Mouse (Mus musculus): ENCODE measurements around the gene Scml4. TPM values are rescaled to one million over a fixed set of nuclear protein-coding genes. Genes with fewer than 3 reads are reported as not detected.

Gene Scml4
- polyA plus RNA-seq, 1 experiment from 2014 or later, result 1.4 TPM

DNA sequence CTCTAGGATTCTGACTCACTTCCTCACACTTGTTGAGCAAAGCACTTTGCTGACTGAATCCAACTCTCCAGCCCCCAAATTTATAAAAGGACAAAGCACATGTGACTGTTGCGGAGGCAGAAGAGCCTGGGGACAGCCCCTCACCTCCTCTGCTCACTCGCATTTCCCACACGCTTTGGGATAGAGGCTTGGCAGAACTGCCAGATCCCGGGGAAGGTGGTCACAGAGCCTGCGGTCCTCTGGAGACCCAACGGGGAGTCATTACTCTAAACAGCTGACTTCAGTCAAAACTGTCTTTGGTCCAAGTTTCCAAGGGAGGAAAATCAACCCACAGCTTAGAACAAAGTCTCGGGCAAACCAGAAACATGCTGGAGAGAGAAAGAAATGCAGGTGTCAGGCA is 79.5 kb downstream of the Scml4 start:
- H3K4me3 ChIP-seq, result no peak overlapping the region
- no peaks in the 10 kb centered on the region for H3K36me3 ChIP-seq
- ATAC-seq (ENCODE audit: insufficient number of reproducible peaks, insufficient read depth, low FRiP score, low TSS enrichment, low read depth), result no peak
- H3K27ac ChIP-seq, result no peak overlapping the region
- H3K4me1 ChIP-seq, result peaks cover 18% of the 10 kb centered on the region
- peaks cover 2% of the 10 kb centered on the region; the same call in 1 of the 2 replicates for H3K27me3 ChIP-seq
- 45% methylated on average over 7 of the region's 7 CpGs for WGBS
- no peak overlapping the region for H3K9ac ChIP-seq
- H3K9me3 ChIP-seq, result no peaks in the 10 kb centered on the region
- no peak overlapping the region for H3K4me2 ChIP-seq

DNA sequence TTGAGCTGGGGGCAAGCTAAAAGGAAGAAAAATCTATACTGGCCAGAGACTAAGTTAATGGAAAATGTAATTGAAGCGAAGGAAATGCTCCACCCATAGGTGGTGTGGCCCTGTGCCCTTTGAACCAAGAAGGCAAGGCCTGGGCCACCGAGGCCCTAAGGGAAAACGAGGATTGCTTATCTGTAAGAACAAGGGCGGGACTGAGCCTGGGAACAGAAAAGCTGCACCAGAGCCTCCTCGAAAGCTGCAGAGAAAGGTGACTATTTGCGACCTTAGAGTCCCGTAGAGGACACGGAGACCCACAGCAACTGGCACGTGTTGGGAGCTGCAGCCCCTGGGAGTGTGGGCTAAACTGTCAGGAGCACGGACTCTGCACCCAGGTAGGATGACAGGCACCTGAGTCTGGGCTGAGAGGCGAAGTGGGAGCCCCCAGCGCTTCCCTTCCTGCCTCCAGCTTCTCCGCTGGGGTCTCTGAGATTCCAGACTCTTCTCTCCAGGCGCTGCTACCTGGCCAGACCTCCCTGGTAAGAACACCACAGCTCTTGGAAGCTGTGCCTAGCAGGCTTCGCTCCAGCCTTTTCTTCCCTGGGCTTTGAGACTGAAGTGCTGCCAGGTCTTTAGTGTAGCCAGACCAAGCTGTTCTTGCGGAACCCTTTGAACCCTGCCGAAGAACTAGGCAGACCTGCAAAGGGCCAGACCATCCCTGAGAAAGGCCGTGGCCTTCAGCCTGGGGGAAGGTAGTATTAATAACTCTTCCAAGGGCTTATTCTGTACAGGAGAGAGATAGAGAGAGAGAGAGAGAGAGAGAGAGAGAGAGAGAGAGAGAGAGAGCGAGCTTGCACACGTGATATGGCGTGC is 80.3 kb downstream of the Scml4 start:
- 64% methylated on average over 21 of the region's 21 CpGs for WGBS
- Histone ChIP-seq H3K27me3 (no peaks in the 10 kb centered on the region), H3K36me3 (no peaks in the 10 kb centered on the region), H3K4me1 (peaks cover 18% of the 10 kb centered on the region), H3K9ac (no peak overlapping the region), H3K4me3 (no peak overlapping the region), H3K27ac (0 out of 2 replicates have a peak overlapping the region, but pooled peaks have one; percentile 1), H3K4me2 (no peak overlapping the region), H3K9me3 (no peaks in the 10 kb centered on the region)
- ATAC-seq (ENCODE audit: insufficient number of reproducible peaks, insufficient read depth, low FRiP score, low TSS enrichment, low read depth), result no peak

DNA sequence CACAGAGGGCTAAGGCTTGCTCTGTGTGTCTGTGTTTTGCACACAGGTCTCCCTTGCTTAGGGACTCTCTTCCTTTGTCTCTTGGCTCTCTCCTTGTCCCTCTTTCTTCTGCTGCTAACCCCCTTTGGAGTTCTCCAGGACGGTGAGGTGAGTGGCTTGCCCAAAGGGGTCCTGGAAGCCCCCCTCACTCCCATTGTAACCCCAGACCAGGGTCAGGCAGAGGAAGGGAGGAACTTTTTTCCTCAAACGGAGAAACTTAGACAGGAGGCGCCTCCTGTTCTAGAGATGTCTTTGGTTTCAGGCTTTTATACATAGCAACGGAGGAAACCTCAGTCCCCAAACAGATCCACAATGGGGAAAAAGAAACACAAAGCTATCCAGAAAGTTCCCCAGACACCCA is 81.1 kb downstream of the Scml4 start:
- WGBS, result 60% methylated on average over 4 of the region's 4 CpGs
- H3K36me3 ChIP-seq, result no peaks in the 10 kb centered on the region
- ATAC-seq (ENCODE audit: insufficient number of reproducible peaks, insufficient read depth, low FRiP score, low TSS enrichment, low read depth), result no peak
- H3K4me3 ChIP-seq, result no peak overlapping the region
- H3K9me3 ChIP-seq, result no peaks in the 10 kb centered on the region
- peak overlapping the region; percentile 57 for H3K27ac ChIP-seq
- peak overlapping the region; percentile 47; the same call in 1 of the 2 replicates for H3K9ac ChIP-seq
- peak overlapping the region; percentile 26; the same call in 1 of the 2 replicates for H3K4me2 ChIP-seq
- H3K4me1 ChIP-seq, result peaks cover 18% of the 10 kb centered on the region
- H3K27me3 ChIP-seq, result no peaks in the 10 kb centered on the region

DNA sequence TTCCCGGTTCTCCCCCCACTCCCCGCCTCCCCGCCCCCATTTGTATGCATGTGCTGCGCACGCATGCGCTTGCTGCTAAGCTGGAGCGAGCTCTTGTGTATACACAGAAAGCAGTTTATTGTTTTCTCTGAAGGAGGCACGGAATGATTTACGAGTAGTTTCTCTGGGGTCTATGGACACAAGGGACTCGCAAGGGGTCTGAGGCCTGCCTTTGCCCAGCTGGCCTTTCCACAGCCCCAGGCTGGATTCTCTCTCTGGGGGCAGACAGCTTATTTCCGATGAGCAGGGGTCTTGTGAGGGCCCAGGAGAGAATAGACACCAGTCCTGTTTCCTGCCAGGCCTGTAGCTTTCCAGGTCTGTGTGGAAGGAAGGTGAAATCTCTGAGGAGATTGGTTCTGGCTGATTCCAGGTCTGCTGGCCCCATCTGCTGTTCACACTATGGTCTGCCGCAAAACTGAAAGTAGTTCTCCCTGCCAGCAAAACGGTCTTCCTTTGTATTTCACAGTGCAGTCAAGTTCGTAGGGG is 81.6 kb downstream of the Scml4 start:
- Histone ChIP-seq H3K4me2 (peak overlapping the region; percentile 26), H3K36me3 (no peaks in the 10 kb centered on the region), H3K9me3 (no peaks in the 10 kb centered on the region), H3K9ac (peak overlapping the region; percentile 47), H3K27me3 (no peaks in the 10 kb centered on the region), H3K4me1 (peaks cover 18% of the 10 kb centered on the region), H3K4me3 (no peak overlapping the region), H3K27ac (peak overlapping the region; percentile 57)
- no peak for ATAC-seq (ENCODE audit: insufficient number of reproducible peaks, insufficient read depth, low FRiP score, low TSS enrichment, low read depth)
- 58% methylated on average over 14 of the region's 14 CpGs for WGBS

DNA sequence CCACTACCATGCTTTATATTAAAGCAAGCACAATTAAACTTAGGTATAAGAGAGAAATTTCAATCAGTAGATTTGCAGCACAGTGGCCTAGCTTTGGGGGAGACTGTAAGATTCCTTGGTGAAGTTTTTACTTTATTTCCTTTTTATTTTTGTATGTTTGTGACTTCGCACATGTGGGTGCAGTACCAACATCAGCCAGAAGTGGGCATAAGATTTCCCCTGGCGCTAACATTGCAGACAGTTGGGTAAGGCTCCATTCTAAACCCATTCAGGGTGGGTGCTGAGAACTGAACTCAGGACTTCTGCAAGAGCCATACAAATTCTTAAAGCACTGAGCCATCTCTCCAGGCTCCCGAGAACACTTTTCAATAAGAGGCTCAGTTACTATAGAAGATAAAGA is 82.1 kb downstream of the Scml4 start:
- 87% methylated on average over 3 of the region's 3 CpGs for WGBS
- no peak for ATAC-seq (ENCODE audit: insufficient number of reproducible peaks, insufficient read depth, low FRiP score, low TSS enrichment, low read depth)
- 0 out of 2 replicates have a peak overlapping the region, but pooled peaks have one; percentile 57 for H3K27ac ChIP-seq

DNA sequence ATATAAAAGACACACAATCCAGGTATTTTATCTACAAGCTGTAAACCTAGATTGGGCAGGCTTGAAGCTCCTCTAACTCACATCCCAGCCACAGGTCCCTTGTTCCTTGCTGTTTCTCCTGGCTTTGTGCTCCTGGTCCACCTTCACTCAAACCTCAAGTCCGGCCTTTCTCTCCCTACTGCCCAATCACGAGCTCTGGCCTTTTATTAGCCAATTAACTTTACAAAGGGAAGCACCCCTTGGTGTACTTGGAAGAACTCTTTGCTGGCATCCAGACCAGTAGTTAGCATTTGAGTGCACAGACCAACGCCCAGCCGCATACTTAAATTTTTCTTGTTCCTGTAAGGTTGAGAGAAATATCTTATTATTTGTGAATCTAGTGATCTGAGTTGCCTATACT is 85.1 kb downstream of the Scml4 start:
- H3K27me3 ChIP-seq, result no peaks in the 10 kb centered on the region
- no peak for ATAC-seq (ENCODE audit: insufficient number of reproducible peaks, insufficient read depth, low FRiP score, low TSS enrichment, low read depth)
- no peak overlapping the region for H3K4me2 ChIP-seq
- H3K9me3 ChIP-seq, result no peaks in the 10 kb centered on the region
- no peaks in the 10 kb centered on the region for H3K36me3 ChIP-seq
- H3K4me1 ChIP-seq, result peaks cover 21% of the 10 kb centered on the region
- WGBS, result 63% methylated on average over 4 of the region's 4 CpGs
- no peak overlapping the region for H3K4me3 ChIP-seq
- no peak overlapping the region for H3K9ac ChIP-seq
- H3K27ac ChIP-seq, result no peak overlapping the region

More for the DNA sequence above, 82.1 kb downstream of the Scml4 start:
- Histone ChIP-seq H3K36me3 (no peaks in the 10 kb centered on the region), H3K27me3 (no peaks in the 10 kb centered on the region), H3K9ac (no peak overlapping the region), H3K9me3 (no peaks in the 10 kb centered on the region), H3K4me3 (no peak overlapping the region), H3K4me2 (no peak overlapping the region), H3K4me1 (peaks cover 18% of the 10 kb centered on the region)

DNA sequence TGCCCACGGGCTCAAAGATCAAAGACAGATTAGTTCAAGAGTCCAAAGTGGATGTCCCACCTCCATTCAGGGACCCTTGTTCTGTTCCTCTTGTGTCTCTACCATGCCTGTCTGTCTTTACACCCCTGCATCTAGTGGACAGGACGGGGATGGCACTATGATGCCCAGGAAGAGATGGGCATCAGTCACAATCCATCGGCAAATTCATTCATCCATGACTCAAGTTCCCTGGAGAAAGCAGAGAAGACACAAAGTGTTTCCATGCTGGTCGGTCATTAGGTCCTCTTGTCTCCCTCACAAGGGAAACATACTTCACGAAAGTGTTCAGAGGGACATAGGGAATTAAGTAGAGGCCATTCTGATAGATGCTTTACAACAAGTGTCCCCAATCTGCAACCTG is 87.2 kb downstream of the Scml4 start:
- Histone ChIP-seq H3K4me3 (no peak overlapping the region), H3K9ac (no peak overlapping the region), H3K27me3 (no peaks in the 10 kb centered on the region), H3K4me1 (peaks cover 20% of the 10 kb centered on the region), H3K36me3 (no peaks in the 10 kb centered on the region), H3K4me2 (no peak overlapping the region), H3K27ac (no peak overlapping the region), H3K9me3 (no peaks in the 10 kb centered on the region)
- 89% methylated on average over 5 of the region's 5 CpGs for WGBS
- no peak for ATAC-seq (ENCODE audit: insufficient number of reproducible peaks, insufficient read depth, low FRiP score, low TSS enrichment, low read depth)

DNA sequence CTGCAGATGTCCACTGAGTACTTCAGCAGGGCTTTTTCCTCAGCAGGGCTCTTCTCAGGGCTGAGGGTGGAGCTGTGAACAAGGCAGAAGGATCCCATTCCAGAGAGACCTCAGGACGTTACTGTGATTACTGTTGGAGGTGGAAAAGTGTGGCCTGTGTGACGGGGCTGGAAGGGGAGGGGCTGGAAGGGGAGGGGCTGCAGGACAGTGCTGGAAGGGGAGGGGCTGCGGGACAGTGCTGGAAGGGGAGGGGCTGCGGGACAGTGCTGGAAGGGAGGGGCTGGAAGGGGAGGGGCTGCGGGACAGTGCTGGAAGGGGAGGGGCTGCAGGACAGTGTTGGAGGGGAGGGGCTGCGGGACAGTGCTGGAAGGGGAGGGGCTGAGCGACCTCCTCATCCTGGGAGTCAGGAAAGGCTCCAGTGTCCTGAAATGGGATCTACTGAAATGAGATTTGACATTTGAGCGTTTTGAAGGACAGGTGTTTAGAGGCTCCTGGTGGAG is 90.1 kb downstream of the Scml4 start:
- Histone ChIP-seq H3K27ac (peak overlapping the region; percentile 77), H3K9me3 (no peaks in the 10 kb centered on the region), H3K9ac (no peak overlapping the region), H3K27me3 (no peaks in the 10 kb centered on the region), H3K4me1 (peaks cover 20% of the 10 kb centered on the region), H3K4me3 (peak overlapping the region; percentile 24), H3K36me3 (no peaks in the 10 kb centered on the region), H3K4me2 (peak overlapping the region; percentile 54)
- peak; percentile 46; the same call in 1 of the 2 replicates for ATAC-seq (ENCODE audit: insufficient number of reproducible peaks, insufficient read depth, low FRiP score, low TSS enrichment, low read depth)
- under 1% methylated on average over 7 of the region's 8 CpGs for WGBS

DNA sequence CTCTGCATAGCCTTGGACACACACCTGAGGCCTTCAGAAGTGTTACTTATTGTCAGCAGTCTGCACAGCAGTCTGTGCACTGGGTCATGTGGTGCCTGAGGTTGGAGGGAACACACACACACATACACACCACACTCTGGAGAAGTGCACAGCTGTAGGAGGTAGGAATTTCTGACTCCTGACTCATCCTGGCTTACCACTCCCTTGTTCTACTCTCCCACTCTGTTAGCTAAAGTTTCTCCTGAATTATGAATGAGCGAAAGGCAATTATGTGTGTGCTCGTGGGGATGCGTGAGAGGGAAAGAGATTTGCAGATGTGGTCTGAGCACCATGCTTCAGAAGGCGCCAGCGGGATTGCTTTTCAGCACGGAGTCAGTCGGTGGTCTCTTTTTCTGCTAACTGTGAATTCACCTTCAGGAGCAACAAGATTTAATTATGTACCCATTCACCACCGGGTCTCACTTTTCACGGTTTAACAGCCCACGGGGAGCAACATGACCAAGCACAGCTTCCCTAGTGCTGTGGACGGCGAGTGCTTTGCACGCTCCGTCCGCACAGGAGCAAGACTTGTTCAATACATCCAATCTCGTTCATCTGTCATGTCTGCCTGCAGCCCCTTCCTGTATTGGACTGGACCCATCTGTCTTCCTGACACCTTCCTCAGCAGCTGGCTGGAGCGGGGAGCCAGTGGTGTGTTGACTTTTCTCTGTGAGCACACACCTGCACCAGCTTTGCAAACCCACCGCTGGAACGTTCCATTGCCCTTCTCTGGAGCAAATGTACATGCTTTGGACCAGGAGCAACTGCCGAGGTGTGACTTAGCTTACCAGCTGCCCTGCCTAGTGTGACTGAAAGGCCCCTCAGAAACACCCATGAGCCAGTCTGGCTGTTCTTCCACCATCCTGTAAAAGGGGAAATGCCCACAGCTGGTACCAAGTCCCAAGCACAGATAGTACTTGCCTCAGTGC is 91.2 kb downstream of the Scml4 start:
- no peaks in the 10 kb centered on the region for H3K36me3 ChIP-seq
- H3K27ac ChIP-seq, result no peak overlapping the region
- H3K4me2 ChIP-seq, result peak overlapping the region; percentile 54; the same call in 1 of the 2 replicates
- peaks cover 20% of the 10 kb centered on the region for H3K4me1 ChIP-seq
- ATAC-seq (ENCODE audit: insufficient number of reproducible peaks, insufficient read depth, low FRiP score, low TSS enrichment, low read depth), result peak; percentile 54; the same call in 1 of the 2 replicates
- peaks cover 10% of the 10 kb centered on the region for H3K27me3 ChIP-seq
- WGBS, result 57% methylated on average over 20 of the region's 20 CpGs
- no peaks in the 10 kb centered on the region for H3K9me3 ChIP-seq
- no peak overlapping the region for H3K4me3 ChIP-seq
- no peak overlapping the region for H3K9ac ChIP-seq

DNA sequence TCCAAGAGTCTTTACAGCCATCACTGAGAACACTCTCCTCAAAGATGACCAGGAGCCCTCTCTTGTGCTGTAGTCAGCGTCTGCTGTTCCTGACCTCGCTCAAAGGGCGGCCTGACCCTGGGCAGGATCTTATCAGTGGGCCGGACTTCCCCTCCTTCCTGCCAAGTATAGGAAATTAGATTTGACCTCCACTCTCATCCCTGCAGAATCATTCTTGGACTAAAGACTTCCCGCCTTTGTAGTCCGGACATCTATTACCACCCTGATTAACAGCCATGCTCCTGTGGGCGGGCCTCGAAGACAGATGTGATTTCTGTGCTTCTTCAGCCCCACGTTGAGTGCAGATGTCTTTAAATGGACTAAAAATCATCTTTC is 91.9 kb downstream of the Scml4 start:
- H3K9ac ChIP-seq, result no peak overlapping the region
- no peak overlapping the region for H3K4me3 ChIP-seq
- H3K9me3 ChIP-seq, result no peaks in the 10 kb centered on the region
- no peak overlapping the region for H3K4me2 ChIP-seq
- H3K36me3 ChIP-seq, result no peaks in the 10 kb centered on the region
- peaks cover 20% of the 10 kb centered on the region for H3K4me1 ChIP-seq
- 46% methylated on average over 9 of the region's 9 CpGs for WGBS
- H3K27me3 ChIP-seq, result peaks cover 17% of the 10 kb centered on the region
- ATAC-seq (ENCODE audit: insufficient number of reproducible peaks, insufficient read depth, low FRiP score, low TSS enrichment, low read depth), result no peak
- no peak overlapping the region for H3K27ac ChIP-seq

DNA sequence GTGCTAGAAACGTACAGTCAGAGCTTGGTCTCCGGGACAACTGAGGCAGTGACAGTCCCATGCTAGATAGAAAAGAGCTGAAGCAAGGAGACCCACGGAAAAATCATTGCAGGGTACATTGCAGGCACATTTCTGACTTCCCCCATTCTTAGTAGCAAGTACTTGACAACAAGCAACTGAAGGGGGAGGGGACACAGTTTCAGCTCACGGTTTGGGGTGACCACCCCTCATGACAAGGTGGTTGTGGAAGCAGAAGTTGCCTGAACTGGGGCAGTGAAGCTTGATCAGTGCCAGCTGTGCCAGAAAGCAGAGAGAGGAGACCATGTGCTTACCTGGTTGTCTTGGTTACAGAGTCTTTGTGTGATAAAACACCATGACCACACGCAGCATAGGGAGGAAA is 93.4 kb downstream of the Scml4 start:
- H3K4me2 ChIP-seq, result no peak overlapping the region
- 77% methylated on average over 5 of the region's 5 CpGs for WGBS
- peaks cover 30% of the 10 kb centered on the region for H3K4me1 ChIP-seq
- no peak for ATAC-seq (ENCODE audit: insufficient number of reproducible peaks, insufficient read depth, low FRiP score, low TSS enrichment, low read depth)
- H3K36me3 ChIP-seq, result no peaks in the 10 kb centered on the region
- no peak overlapping the region for H3K9ac ChIP-seq
- H3K27me3 ChIP-seq, result peaks cover 24% of the 10 kb centered on the region
- H3K9me3 ChIP-seq, result no peaks in the 10 kb centered on the region
- no peak overlapping the region for H3K27ac ChIP-seq
- no peak overlapping the region for H3K4me3 ChIP-seq
